In genomic region chr1:172016660-172017516, GRCm38 (mm10) we compare ENCODE assay signal across 12 mouse cellular contexts. TPM values are rescaled to one million over a fixed set of nuclear protein-coding genes. Genes with fewer than 3 reads are reported as not detected.
DNase-seq lines count a peak whose midpoint lies in the region; ATAC-seq lines count a peak whose summit lies in the region.
"Had no signal": no experiment of that assay in that cellular context is flagged by ENCODE, and none has a peak within 500 bp of the region (broad histone marks: within the 10 kb centered on the region; RNA-seq: fewer than 3 reads in every experiment).

No protein-coding gene starts in this region.

- peak overlapping the region; percentile 39; the same call in 1 of the 2 replicates for H3K4me2 ChIP-seq in kidney, embryonic 15.5 days
- H3K4me2 ChIP-seq in embryonic facial prominence, embryonic 14.5 days (ENCODE audit: low read depth, low read length): peak overlapping the region; percentile 34; the same call in 1 of the 2 replicates
- H3K4me2 ChIP-seq in neural tube, embryonic 14.5 days (ENCODE audit: low read depth, low read length): peak overlapping the region; percentile 15; the same call in 1 of the 2 replicates

- H3K36me3 ChIP-seq in kidney, embryonic 15.5 days: peaks cover 16% of the 10 kb centered on the region
- H3K36me3 ChIP-seq in embryonic facial prominence, embryonic 14.5 days (ENCODE audit: control insufficient read depth, insufficient read depth, low read length): peaks cover 10% of the 10 kb centered on the region
- H3K36me3 ChIP-seq in limb, embryonic 10.5 days: peaks cover 71% of the 10 kb centered on the region
- H3K36me3 ChIP-seq in neural tube, embryonic 14.5 days (ENCODE audit: control insufficient read depth, insufficient read depth, low read length): peaks cover under 1% of the 10 kb centered on the region; the same call in 1 of the 2 replicates

- 0 out of 2 replicates have a peak overlapping the region, but pooled peaks have one; percentile 21 for H3K9ac ChIP-seq in kidney, embryonic 15.5 days
- H3K9ac ChIP-seq in embryonic facial prominence, embryonic 14.5 days (ENCODE audit: low read depth, low read length): 0 out of 2 replicates have a peak overlapping the region, but pooled peaks have one; percentile 43
- H3K9ac ChIP-seq in neural tube, embryonic 14.5 days (replicated peaks; ENCODE audit: low read depth, low read length): no peak overlapping the region

- no peaks in the 10 kb centered on the region for H3K9me3 ChIP-seq in kidney, embryonic 15.5 days (replicated peaks)
- no peaks in the 10 kb centered on the region for H3K9me3 ChIP-seq in embryonic facial prominence, embryonic 14.5 days (ENCODE audit: control insufficient read depth, low read length)
- H3K9me3 ChIP-seq in limb, embryonic 10.5 days (replicated peaks): no peaks in the 10 kb centered on the region
- no peaks in the 10 kb centered on the region for H3K9me3 ChIP-seq in neural tube, embryonic 14.5 days (ENCODE audit: control insufficient read depth, low read length)
- H3K9me3 ChIP-seq: megakaryocyte, embryonic 14.5 days had no signal

- no peaks in the 10 kb centered on the region for H3K27me3 ChIP-seq in kidney, embryonic 15.5 days
- H3K27me3 ChIP-seq in embryonic facial prominence, embryonic 14.5 days (replicated peaks; ENCODE audit: control insufficient read depth, insufficient read depth, low read length): no peaks in the 10 kb centered on the region
- H3K27me3 ChIP-seq in limb, embryonic 10.5 days (ENCODE audit: low read depth, poor library complexity, severe bottlenecking): no peaks in the 10 kb centered on the region
- no peaks in the 10 kb centered on the region for H3K27me3 ChIP-seq in neural tube, embryonic 14.5 days (ENCODE audit: control insufficient read depth, insufficient read depth, low read length)

- 0 out of 2 replicates have a peak, but pooled peaks have one; percentile 10 for ATAC-seq in kidney, embryonic 15.5 days (replicated peaks; ENCODE audit: low FRiP score)
- peak; percentile 62 for ATAC-seq in embryonic facial prominence, embryonic 14.5 days (ENCODE audit: low read depth)
- ATAC-seq in neural tube, embryonic 14.5 days (ENCODE audit: low read depth): peak; percentile 79
- ATAC-seq in erythroid progenitor cell, adult 5-6 weeks (replicated peaks; ENCODE audit: low FRiP score, poor library complexity, severe bottlenecking): no peak

- no peak for DNase-seq in kidney, adult 18-20 months
- peak; percentile 80 for DNase-seq in embryonic facial prominence, embryonic 14.5 days (ENCODE audit: low spot score)
- peak; percentile 53 for DNase-seq in limb, embryonic 10.5 days (ENCODE audit: low spot score)
- no peak for DNase-seq in urinary bladder, postnatal 36 days (ENCODE audit: low spot score in 2 of 2)
- no peak for DNase-seq in spleen, postnatal 4 days (ENCODE audit: low spot score in 2 of 2)
- DNase-seq: right cerebral cortex, postnatal 4 days had no signal

- 16% methylated on average over 6 of the region's 6 CpGs for WGBS in kidney, embryonic 15.5 days
- 18% methylated on average over 6 of the region's 6 CpGs for WGBS in embryonic facial prominence, embryonic 14.5 days
- WGBS in limb, embryonic 10.5 days: 50% methylated on average over 6 of the region's 6 CpGs
- WGBS in neural tube, embryonic 14.5 days: 10% methylated on average over 6 of the region's 6 CpGs

- H3K4me3 ChIP-seq in kidney, embryonic 15.5 days (replicated peaks): no peak overlapping the region
- no peak overlapping the region for H3K4me3 ChIP-seq in embryonic facial prominence, embryonic 14.5 days (ENCODE audit: low read depth, low read length)
- H3K4me3 ChIP-seq in limb, embryonic 10.5 days: peak overlapping the region; percentile 13; the same call in 1 of the 2 replicates
- H3K4me3 ChIP-seq in neural tube, embryonic 14.5 days (ENCODE audit: low read depth, low read length): no peak overlapping the region

- H3K4me1 ChIP-seq in kidney, embryonic 15.5 days: peaks cover 71% of the 10 kb centered on the region
- peaks cover 45% of the 10 kb centered on the region for H3K4me1 ChIP-seq in embryonic facial prominence, embryonic 14.5 days (ENCODE audit: control insufficient read depth, insufficient read depth, low read length)
- peaks cover 52% of the 10 kb centered on the region for H3K4me1 ChIP-seq in limb, embryonic 10.5 days
- peaks cover 74% of the 10 kb centered on the region for H3K4me1 ChIP-seq in neural tube, embryonic 14.5 days (ENCODE audit: control insufficient read depth, insufficient read depth, low read length)

- peak overlapping the region; percentile 75 for H3K27ac ChIP-seq in kidney, embryonic 15.5 days
- H3K27ac ChIP-seq in embryonic facial prominence, embryonic 14.5 days (replicated peaks; ENCODE audit: low read depth, low read length): peak overlapping the region; percentile 72
- peak overlapping the region; percentile 73 for H3K27ac ChIP-seq in limb, embryonic 10.5 days
- peak overlapping the region; percentile 79 for H3K27ac ChIP-seq in neural tube, embryonic 14.5 days (ENCODE audit: low read depth, low read length)

RNA-seq across cellular contexts. Expression of gene Vangl2, which starts 11.4 kb away (rescaled TPM):
- 17.3 and 17.6 TPM in 2 replicates for polyA plus RNA-seq in kidney, embryonic 15.5 days (2015; fragmentation: Nextera tagmentation; extraction: Ambion mirVana)
- polyA plus RNA-seq in embryonic facial prominence, embryonic 14.5 days (2014; fragmentation: Nextera tagmentation; extraction: Ambion mirVana): 13.5 and 16.7 TPM in 2 replicates
- polyA plus RNA-seq in limb, embryonic 10.5 days (2016; fragmentation: Nextera tagmentation; extraction: Ambion mirVana): 28.3 and 29.9 TPM in 2 replicates
- 50.9 and 52.2 TPM in 2 replicates for polyA plus RNA-seq in neural tube, embryonic 14.5 days (2014; fragmentation: Nextera tagmentation; extraction: Ambion mirVana)
- total RNA-seq in erythroid progenitor cell, adult 5-6 weeks (2015; ENCODE audit: low replicate concordance): 0.84 and 1.1 TPM in 2 replicates
- 0.13 and 0.83 TPM in 2 replicates for total RNA-seq in erythroid progenitor cell, adult 5-6 weeks (2017; ENCODE audit: low replicate concordance)

RNA-seq across cellular contexts. Expression of gene Nhlh1, which starts 40.5 kb away (rescaled TPM):
- polyA plus RNA-seq in kidney, embryonic 15.5 days (2015; fragmentation: Nextera tagmentation; extraction: Ambion mirVana): not detected in 2 replicates
- 1.6 and 1.9 TPM in 2 replicates for polyA plus RNA-seq in embryonic facial prominence, embryonic 14.5 days (2014; fragmentation: Nextera tagmentation; extraction: Ambion mirVana)
- not detected in 2 replicates for polyA plus RNA-seq in limb, embryonic 10.5 days (2016; fragmentation: Nextera tagmentation; extraction: Ambion mirVana)
- polyA plus RNA-seq in neural tube, embryonic 14.5 days (2014; fragmentation: Nextera tagmentation; extraction: Ambion mirVana): 3.3 and 3.6 TPM in 2 replicates
- total RNA-seq in erythroid progenitor cell, adult 5-6 weeks (2015; ENCODE audit: low replicate concordance): not detected in 2 replicates
- total RNA-seq in erythroid progenitor cell, adult 5-6 weeks (2017; ENCODE audit: low replicate concordance): not detected in 2 replicates
- polyA plus RNA-seq: activated CD4-positive, CD25-positive, alpha-beta regulatory T cell, adult 4 months; heart, embryonic 14.5 days had no signal

Comparison
In these comparisons a context has a peak if more than half of its experiments do, and no peak if none do; other contexts are left out.
1. DNase-seq: peak in embryonic facial prominence, embryonic 14.5 days (single experiment) and limb, embryonic 10.5 days (single experiment); none in kidney, adult 18-20 months (single experiment), urinary bladder, postnatal 36 days (0 of 2) and spleen, postnatal 4 days (0 of 2).
2. Peak in every context shown above with its lines, with median percentiles within 50 percentile points of each other: H3K27ac ChIP-seq and H3K4me2 ChIP-seq.